Mouse (Mus musculus): ENCODE results near the gene Mgl2. TPM values are rescaled to one million over a fixed set of nuclear protein-coding genes. Genes with fewer than 3 reads are reported as not detected.
A peak's percentile ranks its signal among the peaks of the same experiment; 100 is the strongest.

Mgl2 gene
- polyA plus RNA-seq, 1 experiment from 2014 or later = not detected

DNA sequence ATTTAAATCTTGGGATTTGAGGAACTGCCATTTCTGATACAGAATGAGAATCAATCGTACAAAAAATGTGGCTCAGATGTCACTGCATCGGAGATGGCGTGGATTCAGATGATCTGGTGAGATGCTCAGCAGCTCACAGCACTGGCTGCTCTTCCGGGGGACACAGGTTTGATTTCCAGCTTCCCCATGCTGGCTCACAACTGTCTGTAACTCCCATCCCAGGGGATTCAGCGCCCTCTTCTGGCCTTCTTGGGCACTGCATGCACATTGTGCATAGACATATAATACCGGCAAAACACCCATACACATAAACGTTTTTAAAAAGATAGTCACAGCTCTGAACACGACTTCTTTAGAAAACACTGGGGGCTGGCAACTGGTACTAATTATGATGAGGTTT lies 47.5 kb downstream of the Mgl2 start:
- Histone ChIP-seq H3K27ac (ENCODE audit: low read depth, low read length) (no peak overlapping the region), H3K4me3 (ENCODE audit: low read depth, low read length) (no peak overlapping the region), H3K27me3 (ENCODE audit: control insufficient read depth, insufficient read depth, low read length) (no peaks in the 10 kb centered on the region), H3K9ac (ENCODE audit: low read length) (no peak overlapping the region), H3K36me3 (ENCODE audit: control insufficient read depth, insufficient read depth, low read length) (no peaks in the 10 kb centered on the region), H3K4me2 (ENCODE audit: low read depth) (no peak overlapping the region), H3K4me1 (ENCODE audit: control insufficient read depth, insufficient read depth, low read length) (no peaks in the 10 kb centered on the region), H3K9me3 (ENCODE audit: control insufficient read depth, low read length) (no peaks in the 10 kb centered on the region)
- DNase-seq (ENCODE audit: low spot score) (no peak), ATAC-seq (ENCODE audit: insufficient read depth, low FRiP score, low TSS enrichment) (no peak)
- WGBS = 74% methylated on average over 8 of the region's 8 CpGs

DNA sequence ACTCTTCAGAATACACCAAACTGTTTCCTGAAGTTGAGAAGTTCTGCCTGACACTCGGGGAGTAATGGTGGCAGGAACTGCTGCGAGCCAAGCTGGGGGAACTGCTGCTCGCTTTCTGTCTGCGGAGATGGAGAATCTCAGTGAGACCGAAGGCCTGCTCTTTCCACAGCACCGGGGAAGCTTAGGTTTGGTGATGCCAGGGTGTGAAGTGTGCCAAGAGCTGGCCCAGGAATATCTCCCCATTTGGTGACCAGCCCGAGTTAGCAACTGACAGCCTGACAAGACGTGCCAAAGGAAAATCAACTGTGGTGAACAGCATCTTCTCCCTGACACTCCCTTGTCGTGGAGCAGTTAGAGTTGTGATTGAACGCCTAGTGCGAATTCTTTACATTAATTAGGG lies 48.2 kb downstream of the Mgl2 start:
- no peaks in the 10 kb centered on the region for H3K4me1 ChIP-seq (ENCODE audit: control insufficient read depth, insufficient read depth, low read length)
- H3K27ac ChIP-seq (ENCODE audit: low read depth, low read length) = no peak overlapping the region
- no peak overlapping the region for H3K9ac ChIP-seq (ENCODE audit: low read length)
- no peak overlapping the region for H3K4me3 ChIP-seq (ENCODE audit: low read depth, low read length)
- 86% methylated on average over 11 of the region's 11 CpGs for WGBS
- H3K27me3 ChIP-seq (ENCODE audit: control insufficient read depth, insufficient read depth, low read length) = no peaks in the 10 kb centered on the region
- no peaks in the 10 kb centered on the region for H3K36me3 ChIP-seq (ENCODE audit: control insufficient read depth, insufficient read depth, low read length)
- H3K9me3 ChIP-seq (ENCODE audit: control insufficient read depth, low read length) = no peaks in the 10 kb centered on the region
- ATAC-seq (ENCODE audit: insufficient read depth, low FRiP score, low TSS enrichment) = no peak
- DNase-seq (ENCODE audit: low spot score) = no peak
- H3K4me2 ChIP-seq (ENCODE audit: low read depth) = no peak overlapping the region

DNA sequence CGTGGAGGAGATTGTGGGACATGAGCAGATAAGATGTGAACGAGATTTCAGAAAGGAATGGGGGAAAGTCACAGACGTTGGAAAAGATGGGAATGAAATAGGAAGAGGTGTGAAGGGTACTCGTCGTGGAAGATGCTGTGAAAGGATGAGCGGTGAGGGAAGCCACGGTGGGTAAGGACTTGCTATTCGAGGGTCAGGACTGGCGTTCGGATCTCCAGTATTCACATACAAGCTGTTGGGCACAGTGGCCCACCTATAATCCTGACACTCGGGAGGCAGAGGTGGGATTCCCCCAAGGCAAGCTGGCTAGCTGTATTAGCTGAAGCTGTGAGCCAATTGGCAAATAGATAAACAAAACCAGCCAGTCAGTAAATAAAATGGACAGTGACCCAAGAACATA lies 48.6 kb downstream of the Mgl2 start:
- Histone ChIP-seq H3K36me3 (ENCODE audit: control insufficient read depth, insufficient read depth, low read length) (no peaks in the 10 kb centered on the region), H3K9ac (ENCODE audit: low read length) (no peak overlapping the region), H3K27me3 (ENCODE audit: control insufficient read depth, insufficient read depth, low read length) (no peaks in the 10 kb centered on the region), H3K4me2 (ENCODE audit: low read depth) (no peak overlapping the region), H3K4me3 (ENCODE audit: low read depth, low read length) (no peak overlapping the region), H3K27ac (ENCODE audit: low read depth, low read length) (no peak overlapping the region), H3K4me1 (ENCODE audit: control insufficient read depth, insufficient read depth, low read length) (no peaks in the 10 kb centered on the region), H3K9me3 (ENCODE audit: control insufficient read depth, low read length) (no peaks in the 10 kb centered on the region)
- DNase-seq (ENCODE audit: low spot score) (no peak), ATAC-seq (ENCODE audit: insufficient read depth, low FRiP score, low TSS enrichment) (no peak)
- 78% methylated on average over 11 of the region's 11 CpGs for WGBS

DNA sequence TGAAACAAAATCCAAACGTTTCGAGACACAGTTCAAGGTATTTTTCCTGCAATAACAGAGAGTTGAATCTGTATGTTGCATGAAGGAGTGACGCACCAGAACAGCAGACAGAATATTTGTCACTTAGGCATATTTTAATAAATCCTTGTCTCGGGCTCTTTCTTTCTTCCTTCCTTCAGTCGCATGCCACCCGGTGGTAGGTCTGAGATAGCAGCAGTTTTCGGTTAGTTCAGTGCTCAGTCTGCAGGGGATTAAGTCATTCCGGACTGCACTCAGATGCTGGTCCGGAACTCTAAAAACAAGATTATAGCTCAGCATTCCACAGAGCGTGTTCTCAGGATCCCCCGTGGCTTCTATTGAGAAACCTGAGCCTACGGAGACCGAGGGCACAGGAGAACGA lies 49.3 kb downstream of the Mgl2 start:
- H3K4me3 ChIP-seq (ENCODE audit: low read depth, low read length) = no peak overlapping the region
- no peak overlapping the region for H3K9ac ChIP-seq (ENCODE audit: low read length)
- DNase-seq (ENCODE audit: low spot score) = peak; percentile 51
- no peaks in the 10 kb centered on the region for H3K27me3 ChIP-seq (ENCODE audit: control insufficient read depth, insufficient read depth, low read length)
- H3K4me1 ChIP-seq (ENCODE audit: control insufficient read depth, insufficient read depth, low read length) = no peaks in the 10 kb centered on the region
- no peaks in the 10 kb centered on the region for H3K36me3 ChIP-seq (ENCODE audit: control insufficient read depth, insufficient read depth, low read length)
- no peak overlapping the region for H3K27ac ChIP-seq (ENCODE audit: low read depth, low read length)
- no peak overlapping the region for H3K4me2 ChIP-seq (ENCODE audit: low read depth)
- ATAC-seq (ENCODE audit: insufficient read depth, low FRiP score, low TSS enrichment) = no peak
- 40% methylated on average over 14 of the region's 14 CpGs for WGBS
- H3K9me3 ChIP-seq (ENCODE audit: control insufficient read depth, low read length) = no peaks in the 10 kb centered on the region

DNA sequence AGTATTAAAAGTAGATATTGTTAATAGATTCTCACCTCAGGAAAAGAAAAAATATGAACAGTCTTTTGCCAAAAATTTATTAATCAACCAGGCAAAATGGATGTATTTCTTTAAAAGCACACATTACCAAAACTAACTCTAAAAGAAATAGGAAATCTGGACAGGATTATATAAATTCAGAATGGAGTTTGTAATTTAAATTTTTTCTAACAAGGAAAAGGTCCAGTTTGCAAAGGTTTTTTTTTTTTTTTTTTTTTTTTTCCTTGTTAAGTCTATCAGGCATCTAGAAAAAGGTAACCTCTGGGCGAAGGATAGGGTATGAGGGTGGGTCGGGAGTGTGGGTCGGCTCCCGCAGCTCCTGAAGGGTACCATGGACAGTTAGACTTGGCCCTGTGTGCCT lies 50.4 kb downstream of the Mgl2 start:
- Histone ChIP-seq H3K9me3 (ENCODE audit: control insufficient read depth, low read length) (no peaks in the 10 kb centered on the region), H3K27ac (ENCODE audit: low read depth, low read length) (no peak overlapping the region), H3K4me1 (ENCODE audit: control insufficient read depth, insufficient read depth, low read length) (no peaks in the 10 kb centered on the region), H3K27me3 (ENCODE audit: control insufficient read depth, insufficient read depth, low read length) (no peaks in the 10 kb centered on the region), H3K4me3 (ENCODE audit: low read depth, low read length) (no peak overlapping the region), H3K4me2 (ENCODE audit: low read depth) (no peak overlapping the region), H3K36me3 (ENCODE audit: control insufficient read depth, insufficient read depth, low read length) (no peaks in the 10 kb centered on the region), H3K9ac (ENCODE audit: low read length) (no peak overlapping the region)
- WGBS = 95% methylated on average over 4 of the region's 4 CpGs
- no peak for DNase-seq (ENCODE audit: low spot score)
- no peak for ATAC-seq (ENCODE audit: insufficient read depth, low FRiP score, low TSS enrichment)

DNA sequence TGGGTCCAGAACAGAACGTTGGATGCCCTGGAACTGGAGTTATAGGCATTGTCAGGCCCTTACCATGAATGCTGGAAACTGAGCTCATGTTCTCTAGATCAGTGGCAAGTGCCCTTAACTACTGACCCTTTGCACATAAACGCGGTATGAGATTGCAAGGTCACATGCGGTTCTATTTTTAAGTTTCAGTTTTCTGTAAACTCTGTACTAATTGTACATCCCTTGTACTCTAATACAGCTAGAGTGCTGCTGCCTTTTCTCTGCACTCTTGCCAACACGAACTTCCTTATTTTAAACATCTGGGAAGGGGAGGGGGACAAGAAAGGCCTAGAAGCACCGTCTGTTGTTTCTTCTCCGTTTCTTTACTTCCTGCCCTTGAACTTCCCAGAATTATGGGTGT lies 55.0 kb downstream of the Mgl2 start:
- WGBS = 79% methylated on average over 7 of the region's 7 CpGs
- no peaks in the 10 kb centered on the region for H3K36me3 ChIP-seq (ENCODE audit: control insufficient read depth, insufficient read depth, low read length)
- H3K4me3 ChIP-seq (ENCODE audit: low read depth, low read length) = no peak overlapping the region
- no peaks in the 10 kb centered on the region for H3K27me3 ChIP-seq (ENCODE audit: control insufficient read depth, insufficient read depth, low read length)
- H3K27ac ChIP-seq (ENCODE audit: low read depth, low read length) = no peak overlapping the region
- ATAC-seq (ENCODE audit: insufficient read depth, low FRiP score, low TSS enrichment) = no peak
- DNase-seq (ENCODE audit: low spot score) = no peak
- H3K4me1 ChIP-seq (ENCODE audit: control insufficient read depth, insufficient read depth, low read length) = no peaks in the 10 kb centered on the region
- H3K9me3 ChIP-seq (ENCODE audit: control insufficient read depth, low read length) = no peaks in the 10 kb centered on the region
- H3K9ac ChIP-seq (ENCODE audit: low read length) = no peak overlapping the region
- no peak overlapping the region for H3K4me2 ChIP-seq (ENCODE audit: low read depth)

Other genes with a start within 250 kb of the Mgl2 start
- gene Kctd11, start 248.9 kb upstream of the Mgl2 start, polyA plus RNA-seq (2014; fragmentation: Nextera tagmentation; extraction: Ambion mirVana) = 3.1 and 3.6 TPM in 2 replicates
- 0.53 and 1.1 TPM in 2 replicates for gene Acap1, start 234.8 kb upstream of the Mgl2 start, polyA plus RNA-seq (2014; fragmentation: Nextera tagmentation; extraction: Ambion mirVana)
- gene 2810408A11Rik, start 229.3 kb upstream of the Mgl2 start, polyA plus RNA-seq (2014; fragmentation: Nextera tagmentation; extraction: Ambion mirVana) = 14.4 and 15.1 TPM in 2 replicates
- 14.2 and 18.0 TPM in 2 replicates for gene Neurl4, start 229.3 kb upstream of the Mgl2 start, polyA plus RNA-seq (2014; fragmentation: Nextera tagmentation; extraction: Ambion mirVana)
- gene Gps2, start 216.4 kb upstream of the Mgl2 start, polyA plus RNA-seq (2014; fragmentation: Nextera tagmentation; extraction: Ambion mirVana) = 84.0 and 93.7 TPM in 2 replicates
- gene Eif5a, start 208.4 kb upstream of the Mgl2 start, polyA plus RNA-seq (2014; fragmentation: Nextera tagmentation; extraction: Ambion mirVana) = 1,905 and 1,926 TPM in 2 replicates
- gene Ybx2, start 194.5 kb upstream of the Mgl2 start, polyA plus RNA-seq (2014; fragmentation: Nextera tagmentation; extraction: Ambion mirVana) = 3.4 and 4.2 TPM in 2 replicates
- gene Slc2a4, start 182.1 kb upstream of the Mgl2 start, polyA plus RNA-seq (2014; fragmentation: Nextera tagmentation; extraction: Ambion mirVana) = 11.4 and 11.8 TPM in 2 replicates
- 5.3 and 5.9 TPM in 2 replicates for gene Cldn7, start 165.6 kb upstream of the Mgl2 start, polyA plus RNA-seq (2014; fragmentation: Nextera tagmentation; extraction: Ambion mirVana)
- 21.5 and 23.3 TPM in 2 replicates for gene Ctdnep1, start 149.2 kb upstream of the Mgl2 start, polyA plus RNA-seq (2014; fragmentation: Nextera tagmentation; extraction: Ambion mirVana)
- 149 and 168 TPM in 2 replicates for gene Elp5, start 147.8 kb upstream of the Mgl2 start, polyA plus RNA-seq (2014; fragmentation: Nextera tagmentation; extraction: Ambion mirVana)
- gene Gabarap, start 139.2 kb upstream of the Mgl2 start, polyA plus RNA-seq (2014; fragmentation: Nextera tagmentation; extraction: Ambion mirVana) = 530 and 552 TPM in 2 replicates
- 54.4 and 57.6 TPM in 2 replicates for gene Phf23, start 134.6 kb upstream of the Mgl2 start, polyA plus RNA-seq (2014; fragmentation: Nextera tagmentation; extraction: Ambion mirVana)
- gene Dvl2, start 129.7 kb upstream of the Mgl2 start, polyA plus RNA-seq (2014; fragmentation: Nextera tagmentation; extraction: Ambion mirVana) = 35.8 and 39.0 TPM in 2 replicates
- gene Acadvl, start 114.9 kb upstream of the Mgl2 start, polyA plus RNA-seq (2014; fragmentation: Nextera tagmentation; extraction: Ambion mirVana) = 49.3 and 54.1 TPM in 2 replicates
- gene Dlg4, start 113.4 kb upstream of the Mgl2 start, polyA plus RNA-seq (2014; fragmentation: Nextera tagmentation; extraction: Ambion mirVana) = 14.6 and 15.0 TPM in 2 replicates
- 0.41 TPM in 1 of 2 replicates, not detected in the other for gene Asgr1, start 76.2 kb upstream of the Mgl2 start, polyA plus RNA-seq (2014; fragmentation: Nextera tagmentation; extraction: Ambion mirVana)
- gene Asgr2, start 37.7 kb upstream of the Mgl2 start, polyA plus RNA-seq (2014; fragmentation: Nextera tagmentation; extraction: Ambion mirVana) = 0.28 TPM in 1 of 2 replicates, not detected in the other
- gene Clec10a, start 25.9 kb downstream of the Mgl2 start, polyA plus RNA-seq (2014; fragmentation: Nextera tagmentation; extraction: Ambion mirVana) = 0.38 and 0.39 TPM in 2 replicates
- 0.27 and 0.50 TPM in 2 replicates for gene Slc16a11, start 82.4 kb downstream of the Mgl2 start, polyA plus RNA-seq (2014; fragmentation: Nextera tagmentation; extraction: Ambion mirVana)
- gene Slc16a13, start 90.7 kb downstream of the Mgl2 start, polyA plus RNA-seq (2014; fragmentation: Nextera tagmentation; extraction: Ambion mirVana) = 14.3 and 16.9 TPM in 2 replicates
- gene Bcl6b, start 99.5 kb downstream of the Mgl2 start, polyA plus RNA-seq (2014; fragmentation: Nextera tagmentation; extraction: Ambion mirVana) = 6.2 and 7.4 TPM in 2 replicates
- 183 and 204 TPM in 2 replicates for gene 0610010K14Rik, start 107.6 kb downstream of the Mgl2 start, polyA plus RNA-seq (2014; fragmentation: Nextera tagmentation; extraction: Ambion mirVana)
- 10.8 and 11.5 TPM in 2 replicates for gene Gm21988, start 109.5 kb downstream of the Mgl2 start, polyA plus RNA-seq (2014; fragmentation: Nextera tagmentation; extraction: Ambion mirVana)
- gene Rnasek, start 109.5 kb downstream of the Mgl2 start, polyA plus RNA-seq (2014; fragmentation: Nextera tagmentation; extraction: Ambion mirVana) = 151 and 160 TPM in 2 replicates
- 4.0 and 4.7 TPM in 2 replicates for gene Alox12, start 125.0 kb downstream of the Mgl2 start, polyA plus RNA-seq (2014; fragmentation: Nextera tagmentation; extraction: Ambion mirVana)
- gene Alox12e, start 192.3 kb downstream of the Mgl2 start, polyA plus RNA-seq (2014; fragmentation: Nextera tagmentation; extraction: Ambion mirVana) = not detected in 2 replicates
- gene Alox15, start 221.7 kb downstream of the Mgl2 start, polyA plus RNA-seq (2014; fragmentation: Nextera tagmentation; extraction: Ambion mirVana) = not detected in 2 replicates

All from neural tube, embryonic 11.5 days (tissue).